Mouse (Mus musculus) olfactory bulb, adult 2 months (tissue): ENCODE data around the gene Pde6h.

Experiments
- CTCF ChIP-seq: fragments of 200-500 bp; IDR thresholded peaks from 2 replicates; pipeline ENCODE4 v1.5.1; 2012; ENCODE audit warnings: low read depth, mild to moderate bottlenecking, low read length, moderate library complexity; ENCODE audit not compliant: insufficient read depth
- POLR2A ChIP-seq: fragments of 200-500 bp; IDR thresholded peaks from 2 replicates; pipeline ENCODE4 v1.6.1; 2012; ENCODE audit warnings: mild to moderate bottlenecking, low read depth, low read length, moderate library complexity; ENCODE audit not compliant: insufficient read depth

- TF ChIP-seq CTCF = no peak
- TF ChIP-seq POLR2A = no peak
Observed at GRCm38 (mm10) chr6:136903885-136904470, 19.7 kb upstream of the Pde6h start.
